Comparison of ENCODE assay signal across 9 mouse cellular contexts in genomic region chr16:10783451-10783850, GRCm38 (mm10). TPM values are rescaled to one million over a fixed set of nuclear protein-coding genes. Genes with fewer than 3 reads are reported as not detected.
DNase-seq lines count a peak whose midpoint lies in the region; ATAC-seq lines count a peak whose summit lies in the region.
"Had no signal": no experiment of that assay in that cellular context is flagged by ENCODE, and none has a peak within 500 bp of the region (broad histone marks: within the 10 kb centered on the region; RNA-seq: fewer than 3 reads in every experiment).

No protein-coding gene starts in this region.

- ATAC-seq in forebrain, embryonic 13.5 days: no peak
- ATAC-seq in forebrain, embryonic 16.5 days: no peak
- ATAC-seq in lung, embryonic 15.5 days (ENCODE audit: borderline replicate concordance, extremely low read depth, low FRiP score, low TSS enrichment): no peak
- no peak for ATAC-seq in intestine, embryonic 14.5 days (replicated peaks; ENCODE audit: low FRiP score, low TSS enrichment, low read depth)
- no peak for ATAC-seq in neural tube, embryonic 13.5 days (ENCODE audit: low read depth)

- no peaks in the 10 kb centered on the region for H3K36me3 ChIP-seq in forebrain, embryonic 13.5 days (ENCODE audit: poor library complexity, severe bottlenecking)
- no peaks in the 10 kb centered on the region for H3K36me3 ChIP-seq in forebrain, embryonic 16.5 days (ENCODE audit: control insufficient read depth, insufficient read depth)
- H3K36me3 ChIP-seq in lung, embryonic 15.5 days: no peaks in the 10 kb centered on the region
- no peaks in the 10 kb centered on the region for H3K36me3 ChIP-seq in intestine, embryonic 14.5 days (ENCODE audit: control insufficient read depth, insufficient read depth, low read length)
- no peaks in the 10 kb centered on the region for H3K36me3 ChIP-seq in neural tube, embryonic 13.5 days

- no peak overlapping the region for H3K27ac ChIP-seq in forebrain, embryonic 13.5 days
- H3K27ac ChIP-seq in forebrain, embryonic 16.5 days (ENCODE audit: low read length): no peak overlapping the region
- no peak overlapping the region for H3K27ac ChIP-seq in lung, embryonic 15.5 days
- H3K27ac ChIP-seq in intestine, embryonic 14.5 days (ENCODE audit: low read depth): no peak overlapping the region
- no peak overlapping the region for H3K27ac ChIP-seq in neural tube, embryonic 13.5 days (replicated peaks)

- H3K9ac ChIP-seq in forebrain, embryonic 13.5 days: no peak overlapping the region
- H3K9ac ChIP-seq in forebrain, embryonic 16.5 days (replicated peaks; ENCODE audit: low read depth, low read length): no peak overlapping the region
- peak overlapping the region; percentile 82; the same call in 1 of the 2 replicates for H3K9ac ChIP-seq in lung, embryonic 15.5 days
- no peak overlapping the region; the same call in 1 of the 2 replicates for H3K9ac ChIP-seq in intestine, embryonic 14.5 days (ENCODE audit: low read length)
- no peak overlapping the region for H3K9ac ChIP-seq in neural tube, embryonic 13.5 days

- no peaks in the 10 kb centered on the region for H3K9me3 ChIP-seq in forebrain, embryonic 13.5 days (replicated peaks)
- H3K9me3 ChIP-seq in forebrain, embryonic 16.5 days (ENCODE audit: control insufficient read depth, low read length): no peaks in the 10 kb centered on the region
- H3K9me3 ChIP-seq in lung, embryonic 15.5 days: no peaks in the 10 kb centered on the region
- no peaks in the 10 kb centered on the region for H3K9me3 ChIP-seq in intestine, embryonic 14.5 days (ENCODE audit: control insufficient read depth, low read length)
- H3K9me3 ChIP-seq in neural tube, embryonic 13.5 days: no peaks in the 10 kb centered on the region

- H3K4me1 ChIP-seq in forebrain, embryonic 13.5 days: peaks cover 35% of the 10 kb centered on the region
- H3K4me1 ChIP-seq in forebrain, embryonic 16.5 days (replicated peaks; ENCODE audit: control insufficient read depth, insufficient read depth, low read length): peaks cover 15% of the 10 kb centered on the region
- H3K4me1 ChIP-seq in lung, embryonic 15.5 days: peaks cover 63% of the 10 kb centered on the region
- H3K4me1 ChIP-seq in intestine, embryonic 14.5 days (replicated peaks; ENCODE audit: control insufficient read depth, insufficient read depth, low read length): peaks cover 32% of the 10 kb centered on the region
- H3K4me1 ChIP-seq in neural tube, embryonic 13.5 days (replicated peaks): peaks cover 45% of the 10 kb centered on the region

- no peak overlapping the region for H3K4me3 ChIP-seq in forebrain, embryonic 13.5 days
- no peak overlapping the region for H3K4me3 ChIP-seq in forebrain, embryonic 16.5 days (replicated peaks; ENCODE audit: low read length)
- peak overlapping the region; percentile 62 for H3K4me3 ChIP-seq in lung, embryonic 15.5 days
- H3K4me3 ChIP-seq in intestine, embryonic 14.5 days (ENCODE audit: low read depth, low read length): peak overlapping the region; percentile 57
- peak overlapping the region; percentile 68 for H3K4me3 ChIP-seq in neural tube, embryonic 13.5 days

- DNase-seq in lung, postnatal 10 days: no peak
- no peak for DNase-seq in intestine, embryonic 14.5 days (ENCODE audit: low spot score)
- no peak for DNase-seq in thymus, postnatal 36 days
- DNase-seq in frontal cortex, postnatal 36 days (ENCODE audit: low spot score in 2 of 2): no peak

- H3K4me2 ChIP-seq in forebrain, embryonic 13.5 days: peak overlapping the region; percentile 93; the same call in 1 of the 2 replicates
- H3K4me2 ChIP-seq in forebrain, embryonic 16.5 days (ENCODE audit: low read length): no peak overlapping the region; the same call in 1 of the 2 replicates
- H3K4me2 ChIP-seq in lung, embryonic 15.5 days: peak overlapping the region; percentile 98
- H3K4me2 ChIP-seq in intestine, embryonic 14.5 days (ENCODE audit: low read length): peak overlapping the region; percentile 99
- peak overlapping the region; percentile 99 for H3K4me2 ChIP-seq in neural tube, embryonic 13.5 days

- WGBS in forebrain, embryonic 13.5 days: 74% methylated on average over 8 of the region's 8 CpGs
- WGBS in forebrain, embryonic 16.5 days: 74% methylated on average over 8 of the region's 8 CpGs
- WGBS in lung, embryonic 15.5 days: 60% methylated on average over 8 of the region's 8 CpGs
- 46% methylated on average over 8 of the region's 8 CpGs for WGBS in intestine, embryonic 14.5 days
- WGBS in neural tube, embryonic 13.5 days: 55% methylated on average over 8 of the region's 8 CpGs

- peaks cover 23% of the 10 kb centered on the region for H3K27me3 ChIP-seq in forebrain, embryonic 13.5 days
- H3K27me3 ChIP-seq in forebrain, embryonic 16.5 days (replicated peaks; ENCODE audit: control insufficient read depth, insufficient read depth, low read length): peaks cover 14% of the 10 kb centered on the region
- no peaks in the 10 kb centered on the region for H3K27me3 ChIP-seq in lung, embryonic 15.5 days
- no peaks in the 10 kb centered on the region for H3K27me3 ChIP-seq in intestine, embryonic 14.5 days (replicated peaks; ENCODE audit: control insufficient read depth, insufficient read depth, low read length)
- H3K27me3 ChIP-seq in neural tube, embryonic 13.5 days: peaks cover 24% of the 10 kb centered on the region

RNA-seq across cellular contexts. Expression of gene Socs1, which starts 1.9 kb away (rescaled TPM):
- polyA plus RNA-seq in forebrain, embryonic 13.5 days (2015; fragmentation: Nextera tagmentation; extraction: Ambion mirVana): 1.3 and 1.5 TPM in 2 replicates
- polyA plus RNA-seq in forebrain, embryonic 16.5 days (2015; fragmentation: Nextera tagmentation; extraction: Ambion mirVana): 1.7 and 2.2 TPM in 2 replicates
- 9.8 and 10.4 TPM in 2 replicates for polyA plus RNA-seq in lung, embryonic 15.5 days (2015; fragmentation: Nextera tagmentation; extraction: Ambion mirVana)
- polyA plus RNA-seq in intestine, embryonic 14.5 days (2014; fragmentation: Nextera tagmentation; extraction: Ambion mirVana): 5.6 and 6.1 TPM in 2 replicates
- 3.7 and 4.2 TPM in 2 replicates for polyA plus RNA-seq in neural tube, embryonic 13.5 days (2015; fragmentation: Nextera tagmentation; extraction: Ambion mirVana)

RNA-seq across cellular contexts. Expression of gene Tnp2, which starts 5.0 kb away (rescaled TPM):
- polyA plus RNA-seq in forebrain, embryonic 13.5 days (2015; fragmentation: Nextera tagmentation; extraction: Ambion mirVana): not detected in 2 replicates
- not detected in 2 replicates for polyA plus RNA-seq in forebrain, embryonic 16.5 days (2015; fragmentation: Nextera tagmentation; extraction: Ambion mirVana)
- not detected in 2 replicates for polyA plus RNA-seq in lung, embryonic 15.5 days (2015; fragmentation: Nextera tagmentation; extraction: Ambion mirVana)
- not detected in 2 replicates for polyA plus RNA-seq in intestine, embryonic 14.5 days (2014; fragmentation: Nextera tagmentation; extraction: Ambion mirVana)
- not detected in 2 replicates for polyA plus RNA-seq in neural tube, embryonic 13.5 days (2015; fragmentation: Nextera tagmentation; extraction: Ambion mirVana)

RNA-seq across cellular contexts. Expression of gene Prm3, which starts 7.3 kb away (rescaled TPM):
- not detected in 2 replicates for polyA plus RNA-seq in forebrain, embryonic 13.5 days (2015; fragmentation: Nextera tagmentation; extraction: Ambion mirVana)
- not detected in 2 replicates for polyA plus RNA-seq in forebrain, embryonic 16.5 days (2015; fragmentation: Nextera tagmentation; extraction: Ambion mirVana)
- not detected in 2 replicates for polyA plus RNA-seq in lung, embryonic 15.5 days (2015; fragmentation: Nextera tagmentation; extraction: Ambion mirVana)
- polyA plus RNA-seq in intestine, embryonic 14.5 days (2014; fragmentation: Nextera tagmentation; extraction: Ambion mirVana): not detected in 2 replicates
- not detected in 2 replicates for polyA plus RNA-seq in neural tube, embryonic 13.5 days (2015; fragmentation: Nextera tagmentation; extraction: Ambion mirVana)
- polyA plus RNA-seq: thymus, postnatal 0 days had no signal

RNA-seq across cellular contexts. Expression of gene Prm2, which starts 12.5 kb away (rescaled TPM):
- not detected in 2 replicates for polyA plus RNA-seq in forebrain, embryonic 13.5 days (2015; fragmentation: Nextera tagmentation; extraction: Ambion mirVana)
- not detected in 2 replicates for polyA plus RNA-seq in forebrain, embryonic 16.5 days (2015; fragmentation: Nextera tagmentation; extraction: Ambion mirVana)
- not detected in 2 replicates for polyA plus RNA-seq in lung, embryonic 15.5 days (2015; fragmentation: Nextera tagmentation; extraction: Ambion mirVana)
- polyA plus RNA-seq in intestine, embryonic 14.5 days (2014; fragmentation: Nextera tagmentation; extraction: Ambion mirVana): not detected in 2 replicates
- not detected in 2 replicates for polyA plus RNA-seq in neural tube, embryonic 13.5 days (2015; fragmentation: Nextera tagmentation; extraction: Ambion mirVana)
- polyA plus RNA-seq: thymus, postnatal 0 days had no signal

RNA-seq across cellular contexts. Expression of gene Prm1, which starts 22.2 kb away (rescaled TPM):
- not detected in 2 replicates for polyA plus RNA-seq in forebrain, embryonic 13.5 days (2015; fragmentation: Nextera tagmentation; extraction: Ambion mirVana)
- not detected in 2 replicates for polyA plus RNA-seq in forebrain, embryonic 16.5 days (2015; fragmentation: Nextera tagmentation; extraction: Ambion mirVana)
- polyA plus RNA-seq in lung, embryonic 15.5 days (2015; fragmentation: Nextera tagmentation; extraction: Ambion mirVana): 0.36 TPM in 1 of 2 replicates, not detected in the other
- not detected in 2 replicates for polyA plus RNA-seq in intestine, embryonic 14.5 days (2014; fragmentation: Nextera tagmentation; extraction: Ambion mirVana)
- polyA plus RNA-seq in neural tube, embryonic 13.5 days (2015; fragmentation: Nextera tagmentation; extraction: Ambion mirVana): 0.64 TPM in 1 of 2 replicates, not detected in the other

Comparison
In these comparisons a context has a peak if more than half of its experiments do, and no peak if none do; other contexts are left out.
1. H3K4me3 ChIP-seq: peak in lung, embryonic 15.5 days (single experiment), intestine, embryonic 14.5 days (single experiment) and neural tube, embryonic 13.5 days (single experiment); none in forebrain, embryonic 13.5 days (single experiment) and forebrain, embryonic 16.5 days (single experiment).